Mouse (Mus musculus) spleen, adult 2 months (tissue): ENCODE data around the gene Klhl25. TPM values are rescaled to one million over a fixed set of nuclear protein-coding genes. Genes with fewer than 3 reads are reported as not detected.
"Not testable (repeated sequence)": the region's sequence is repeated elsewhere in the genome, so short reads cannot be mapped to it uniquely, and the experiment has no call there.

Experiments
- DNase-seq, 2 experiments: peaks; one replicate each; pipeline versions ENCODE4 v3.0.0 to v3.0.0-alpha.2; 2012 to 2021; ENCODE audit warnings: low spot score in 2 of 2, low read depth in 1 of 2
- H3K27ac ChIP-seq: fragments of 200-500 bp; 2 replicates; pipeline ENCODE4 v1.5.1; 2012; ENCODE audit warnings: low read length, inconsistent platforms; ENCODE audit not compliant: insufficient read depth
- H3K27me3 ChIP-seq: fragments of 200-500 bp; 2 replicates; pipeline ENCODE4 v1.6.1; 2012; ENCODE audit warnings: mild to moderate bottlenecking, moderate library complexity, low read length, inconsistent platforms; ENCODE audit not compliant: control insufficient read depth, insufficient read depth
- H3K36me3 ChIP-seq: fragments of 200-500 bp; 2 replicates; pipeline ENCODE4 v1.6.1; 2012; ENCODE audit warnings: mild to moderate bottlenecking, low read length, inconsistent platforms; ENCODE audit not compliant: control insufficient read depth, insufficient read depth
- H3K4me1 ChIP-seq: fragments of 200-500 bp; 2 replicates; pipeline ENCODE4 v1.6.1; 2011; ENCODE audit warnings: inconsistent platforms; ENCODE audit not compliant: control insufficient read depth, insufficient read depth, insufficient read length
- H3K4me3 ChIP-seq: fragments of 200-500 bp; 2 replicates; pipeline ENCODE4 v1.5.1; 2011; ENCODE audit warnings: mild to moderate bottlenecking, inconsistent platforms; ENCODE audit not compliant: insufficient read depth, insufficient read length; ENCODE audit errors: extremely low read depth
- CTCF ChIP-seq: fragments of 200-500 bp; IDR thresholded peaks from 2 replicates; pipeline ENCODE4 v1.5.1; 2011; ENCODE audit warnings: mild to moderate bottlenecking, inconsistent platforms; ENCODE audit not compliant: insufficient read depth, insufficient read length, insufficient replicate concordance; ENCODE audit errors: extremely low read depth
- POLR2A ChIP-seq: fragments of 200-500 bp; IDR thresholded peaks from 2 replicates; pipeline ENCODE4 v1.6.1; 2011; ENCODE audit warnings: low read depth, low read length, inconsistent platforms
- WGBS: fragments of 180-500 bp; shearing (Covaris S2); methylation state at CpG from one replicate; pipeline ENCODE4 v1.1.7; 2018; 5-methylcytosine and 5-hydroxymethylcytosine counted together
- polyA plus RNA-seq: library from polyadenylated mRNA; depleted of rRNA; stranded (reverse); fragments of >200 nt; gene quantifications from 2 replicates; pipeline ENCODE4 v1.2.3, GENCODE M21; 2012

Klhl25 gene
- polyA plus RNA-seq, 1 experiment: 22.2 TPM

DNA sequence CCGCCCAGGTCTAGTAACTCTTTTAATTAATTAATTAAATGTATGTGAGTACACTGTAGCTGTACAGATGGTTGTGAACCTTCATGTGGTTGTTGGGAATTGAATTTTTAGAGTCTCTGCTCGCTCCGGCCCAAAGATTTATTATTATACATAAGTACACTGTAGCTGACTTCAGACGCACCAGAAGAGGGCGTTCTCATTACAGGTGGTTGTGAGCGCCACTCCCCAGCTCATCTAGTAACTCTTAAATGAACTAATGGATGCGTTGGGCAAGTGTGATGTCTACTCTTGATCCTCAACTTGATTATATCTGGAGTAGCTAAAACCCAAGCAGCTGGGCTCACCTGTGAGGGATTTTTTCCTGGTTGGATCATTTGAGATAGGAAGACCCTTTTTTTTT lies 1.2 kb upstream of the Klhl25 start:
- 56% methylated on average over 7 of the region's 7 CpGs for WGBS
- H3K4me3 ChIP-seq: no peak overlapping the region
- no peak for DNase-seq
- H3K27ac ChIP-seq: no peak overlapping the region
- H3K27me3 ChIP-seq: no peaks in the 10 kb centered on the region
- H3K36me3 ChIP-seq: no peaks in the 10 kb centered on the region
- H3K4me1 ChIP-seq: peaks cover 6% of the 10 kb centered on the region; the same call in 1 of the 2 replicates
- no peak for TF ChIP-seq CTCF
- TF ChIP-seq POLR2A: no peak

GRCm38 (mm10) chr7:75847489-75847888 lies 621 bp upstream of the Klhl25 start:
- Histone ChIP-seq H3K4me1 (peaks cover 6% of the 10 kb centered on the region; the same call in 1 of the 2 replicates), H3K27ac (no peak overlapping the region), H3K27me3 (no peaks in the 10 kb centered on the region), H3K4me3 (no peak overlapping the region), H3K36me3 (no peaks in the 10 kb centered on the region)
- no peak for TF ChIP-seq CTCF
- TF ChIP-seq POLR2A: no peak
- no peak for DNase-seq
- WGBS: 25% methylated on average over 6 of the region's 6 CpGs

- peak overlapping the region; percentile 83 for H3K4me3 ChIP-seq
- no peaks in the 10 kb centered on the region for H3K27me3 ChIP-seq
- under 1% methylated on average over 25 of the region's 25 CpGs for WGBS
- H3K4me1 ChIP-seq: peaks cover 6% of the 10 kb centered on the region; the same call in 1 of the 2 replicates
- H3K36me3 ChIP-seq: no peaks in the 10 kb centered on the region
- peak; percentile 8 to 63 for DNase-seq
- peak overlapping the region; percentile 69 for H3K27ac ChIP-seq
- TF ChIP-seq POLR2A: no peak
- TF ChIP-seq CTCF: no peak
Observed at GRCm38 (mm10) chr7:75848776-75849670, 913 bp downstream of the Klhl25 start.

DNA sequence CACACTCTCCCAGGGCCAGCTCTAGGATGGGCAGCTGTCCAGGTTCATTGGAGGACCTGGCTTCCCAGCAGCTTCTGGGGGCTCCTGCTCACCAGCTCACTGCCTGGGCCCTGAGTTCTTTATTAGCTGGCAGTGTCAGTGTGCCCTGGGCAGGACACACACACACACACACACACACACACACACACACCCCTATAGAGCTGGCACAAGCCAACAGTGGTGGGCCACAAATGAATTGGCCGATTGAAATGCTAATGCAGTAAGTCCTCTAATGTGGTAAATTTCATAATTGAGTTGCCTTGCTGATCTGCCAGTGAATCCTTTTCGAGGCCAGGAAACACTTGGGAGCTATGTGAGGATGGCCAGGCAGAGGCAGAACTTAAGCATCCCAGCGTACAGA lies 2.3 kb downstream of the Klhl25 start:
- peaks cover 16% of the 10 kb centered on the region for H3K4me1 ChIP-seq
- H3K4me3 ChIP-seq, H3K27me3 ChIP-seq, DNase-seq, H3K36me3 ChIP-seq, H3K27ac ChIP-seq: not testable (repeated sequence)
- WGBS: 80% methylated on average over 1 of the region's 3 CpGs

- no peak for DNase-seq
- TF ChIP-seq POLR2A (no peak), CTCF (no peak)
- no peaks in the 10 kb centered on the region for H3K36me3 ChIP-seq
- 95% methylated on average over 10 of the region's 10 CpGs for WGBS
- H3K4me3 ChIP-seq: no peak overlapping the region
- no peaks in the 10 kb centered on the region for H3K27me3 ChIP-seq
- H3K4me1 ChIP-seq: peaks cover 24% of the 10 kb centered on the region
- no peak overlapping the region for H3K27ac ChIP-seq
Observed at GRCm38 (mm10) chr7:75851290-75851689, 3.2 kb downstream of the Klhl25 start.

GRCm38 (mm10) chr7:75852363-75852762 lies 4.3 kb downstream of the Klhl25 start:
- no peak for DNase-seq
- Histone ChIP-seq H3K27me3 (no peaks in the 10 kb centered on the region), H3K4me3 (no peak overlapping the region), H3K27ac (no peak overlapping the region), H3K36me3 (no peaks in the 10 kb centered on the region), H3K4me1 (peaks cover 24% of the 10 kb centered on the region)
- no peak for TF ChIP-seq CTCF
- TF ChIP-seq POLR2A: no peak
- 83% methylated on average over 4 of the region's 4 CpGs for WGBS

GRCm38 (mm10) chr7:75853171-75853830 lies 5.2 kb downstream of the Klhl25 start:
- H3K4me3 ChIP-seq: no peak overlapping the region
- H3K36me3 ChIP-seq: no peaks in the 10 kb centered on the region
- WGBS: 88% methylated on average over 8 of the region's 8 CpGs
- no peaks in the 10 kb centered on the region for H3K27me3 ChIP-seq
- TF ChIP-seq POLR2A (no peak), CTCF (no peak)
- H3K4me1 ChIP-seq: peaks cover 24% of the 10 kb centered on the region
- no peak overlapping the region for H3K27ac ChIP-seq
- DNase-seq: no peak
